Mouse (Mus musculus): ENCODE results near the gene Ttll8. TPM values are rescaled to one million over a fixed set of nuclear protein-coding genes. Genes with fewer than 3 reads are reported as not detected.

Ttll8 gene
- polyA plus RNA-seq, 1 experiment from 2014 or later = 0.11 TPM

DNA sequence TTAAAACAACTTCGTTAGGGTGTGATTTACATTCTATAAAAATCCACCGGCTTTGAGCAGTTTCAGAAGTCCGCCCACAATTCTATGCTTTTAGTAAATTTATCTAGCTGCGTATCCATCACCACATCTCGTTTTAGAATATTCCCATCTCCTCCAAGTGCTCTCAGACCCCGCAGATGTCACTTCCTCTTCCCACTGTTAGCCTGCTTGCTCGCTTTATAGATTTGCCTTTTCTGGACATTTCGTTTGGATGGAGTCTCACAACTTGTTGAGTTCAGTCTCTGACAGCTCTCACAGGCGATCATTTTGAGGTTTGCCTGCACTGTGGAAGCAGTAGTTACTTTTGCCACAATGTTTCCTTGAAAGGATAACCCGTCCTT, 77.2 kb downstream of the Ttll8 start:
- H3K9ac ChIP-seq (replicated peaks; ENCODE audit: low read depth, low read length) = no peak overlapping the region
- 88% methylated on average over 10 of the region's 10 CpGs for WGBS
- ATAC-seq (ENCODE audit: low read depth) = no peak

DNA sequence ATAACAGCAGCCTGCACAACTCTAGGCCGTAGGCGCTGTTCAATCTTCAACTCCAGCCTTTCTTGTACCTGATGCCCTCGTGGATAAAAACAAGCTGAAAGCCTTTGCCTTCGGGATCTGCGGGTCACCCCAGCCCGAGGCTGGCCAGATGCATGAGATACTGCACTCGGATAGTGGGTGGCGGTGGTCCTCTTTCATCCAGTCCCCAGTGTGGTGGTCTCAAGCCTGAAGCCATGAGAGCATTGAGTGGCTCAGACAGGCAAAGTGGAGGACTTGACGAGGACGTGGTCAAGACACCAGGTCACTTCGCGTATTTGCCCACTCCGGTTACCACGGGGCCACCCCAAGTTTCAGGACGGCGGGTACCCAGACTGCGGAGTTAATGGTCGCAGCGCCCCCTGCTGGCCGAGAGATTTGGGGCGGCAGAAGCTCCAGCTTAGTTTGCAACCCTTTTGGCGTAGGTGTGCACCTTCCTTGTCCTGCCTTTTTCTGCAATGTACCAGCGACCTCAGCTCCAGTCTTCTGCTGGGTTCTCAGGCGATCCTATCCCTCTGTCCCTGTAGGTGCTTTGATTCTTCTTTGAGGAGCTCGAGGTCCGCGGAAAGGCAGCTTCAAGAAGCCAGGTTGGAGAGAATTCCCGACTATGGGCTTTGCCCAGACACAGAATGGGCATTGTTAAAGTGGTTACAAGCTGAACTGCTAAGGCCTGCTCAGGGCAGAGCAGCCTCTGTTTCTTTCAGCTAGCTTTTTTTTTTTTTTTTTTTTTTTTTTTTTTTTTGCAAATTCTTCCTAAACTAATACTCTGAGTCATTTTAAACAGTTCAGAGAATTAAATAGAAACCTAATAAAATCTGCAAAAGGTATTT, 77.8 kb downstream of the Ttll8 start:
- Histone ChIP-seq H3K4me3 (ENCODE audit: low read depth, low read length) (no peak overlapping the region), H3K9me3 (ENCODE audit: control insufficient read depth, low read length) (no peaks in the 10 kb centered on the region), H3K4me2 (ENCODE audit: low read depth, low read length) (no peak overlapping the region), H3K9ac (replicated peaks; ENCODE audit: low read depth, low read length) (no peak overlapping the region), H3K36me3 (ENCODE audit: control insufficient read depth, insufficient read depth, low read length) (no peaks in the 10 kb centered on the region), H3K27ac (ENCODE audit: low read depth, low read length) (no peak overlapping the region), H3K27me3 (ENCODE audit: control insufficient read depth, insufficient read depth, low read length) (no peaks in the 10 kb centered on the region), H3K4me1 (ENCODE audit: control insufficient read depth, insufficient read depth, low read length) (no peaks in the 10 kb centered on the region)
- ATAC-seq (ENCODE audit: low read depth) = 0 out of 2 replicates have a peak, but pooled peaks have one; percentile 28
- 11% methylated on average over 28 of the region's 28 CpGs for WGBS

More for the DNA sequence above, 77.2 kb downstream of the Ttll8 start:
- Histone ChIP-seq H3K36me3 (ENCODE audit: control insufficient read depth, insufficient read depth, low read length) (no peaks in the 10 kb centered on the region), H3K27me3 (ENCODE audit: control insufficient read depth, insufficient read depth, low read length) (no peaks in the 10 kb centered on the region), H3K4me1 (ENCODE audit: control insufficient read depth, insufficient read depth, low read length) (no peaks in the 10 kb centered on the region), H3K9me3 (ENCODE audit: control insufficient read depth, low read length) (no peaks in the 10 kb centered on the region), H3K4me2 (ENCODE audit: low read depth, low read length) (no peak overlapping the region), H3K27ac (ENCODE audit: low read depth, low read length) (no peak overlapping the region), H3K4me3 (ENCODE audit: low read depth, low read length) (no peak overlapping the region)

DNA sequence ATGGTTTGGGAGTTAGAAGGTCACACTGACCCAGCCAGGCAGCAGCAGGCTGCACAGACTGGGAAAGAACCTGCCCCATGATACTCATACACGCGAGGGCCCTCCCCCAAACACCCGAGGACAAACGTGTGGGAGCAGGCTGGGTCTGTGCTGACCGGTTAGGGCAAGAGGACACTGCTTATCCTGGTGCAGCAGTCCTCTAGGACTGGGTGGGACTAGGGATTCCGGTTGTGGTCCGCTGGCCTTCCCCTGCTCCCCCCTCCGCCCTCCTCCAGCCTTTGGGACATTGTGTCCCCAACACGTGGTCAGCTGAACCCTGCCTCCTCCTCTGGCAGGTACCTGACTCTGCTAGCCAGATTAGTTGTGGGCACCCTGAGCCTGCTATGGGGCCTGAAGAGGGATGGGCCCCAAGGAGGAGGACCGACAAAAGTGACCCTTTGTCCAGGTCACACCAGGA, 78.6 kb downstream of the Ttll8 start:
- Histone ChIP-seq H3K4me3 (ENCODE audit: low read depth, low read length) (no peak overlapping the region), H3K9me3 (ENCODE audit: control insufficient read depth, low read length) (no peaks in the 10 kb centered on the region), H3K36me3 (ENCODE audit: control insufficient read depth, insufficient read depth, low read length) (no peaks in the 10 kb centered on the region), H3K27ac (ENCODE audit: low read depth, low read length) (no peak overlapping the region), H3K27me3 (ENCODE audit: control insufficient read depth, insufficient read depth, low read length) (no peaks in the 10 kb centered on the region), H3K9ac (replicated peaks; ENCODE audit: low read depth, low read length) (no peak overlapping the region), H3K4me1 (ENCODE audit: control insufficient read depth, insufficient read depth, low read length) (no peaks in the 10 kb centered on the region), H3K4me2 (ENCODE audit: low read depth, low read length) (no peak overlapping the region)
- ATAC-seq (ENCODE audit: low read depth) = no peak; the same call in 1 of the 2 replicates
- WGBS = 43% methylated on average over 10 of the region's 10 CpGs

DNA sequence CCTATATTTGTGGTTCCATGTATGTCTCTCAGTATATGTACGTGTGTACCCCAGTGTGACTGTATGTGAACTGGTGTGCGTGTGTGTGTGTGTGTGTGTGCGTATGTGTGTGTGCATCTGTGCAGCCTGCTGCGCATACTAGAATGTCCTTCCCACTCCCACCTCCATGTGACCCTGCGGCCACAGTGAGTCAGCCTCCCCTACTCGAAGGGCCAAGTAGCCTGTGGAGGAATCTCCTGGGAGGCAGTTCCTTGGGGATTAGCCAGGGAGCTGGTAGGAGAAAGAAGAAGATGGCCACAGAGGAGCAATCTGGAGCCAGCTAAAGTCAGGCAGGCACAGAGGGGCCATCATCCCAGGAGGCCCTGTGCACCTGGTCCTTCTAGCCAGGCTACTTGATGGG, 79.7 kb downstream of the Ttll8 start:
- Histone ChIP-seq H3K27ac (ENCODE audit: low read depth, low read length) (no peak overlapping the region), H3K9me3 (ENCODE audit: control insufficient read depth, low read length) (no peaks in the 10 kb centered on the region), H3K4me1 (ENCODE audit: control insufficient read depth, insufficient read depth, low read length) (no peaks in the 10 kb centered on the region), H3K9ac (replicated peaks; ENCODE audit: low read depth, low read length) (no peak overlapping the region), H3K4me3 (ENCODE audit: low read depth, low read length) (no peak overlapping the region), H3K27me3 (ENCODE audit: control insufficient read depth, insufficient read depth, low read length) (no peaks in the 10 kb centered on the region), H3K36me3 (ENCODE audit: control insufficient read depth, insufficient read depth, low read length) (no peaks in the 10 kb centered on the region), H3K4me2 (ENCODE audit: low read depth, low read length) (no peak overlapping the region)
- 97% methylated on average over 6 of the region's 6 CpGs for WGBS
- no peak for ATAC-seq (ENCODE audit: low read depth)

DNA sequence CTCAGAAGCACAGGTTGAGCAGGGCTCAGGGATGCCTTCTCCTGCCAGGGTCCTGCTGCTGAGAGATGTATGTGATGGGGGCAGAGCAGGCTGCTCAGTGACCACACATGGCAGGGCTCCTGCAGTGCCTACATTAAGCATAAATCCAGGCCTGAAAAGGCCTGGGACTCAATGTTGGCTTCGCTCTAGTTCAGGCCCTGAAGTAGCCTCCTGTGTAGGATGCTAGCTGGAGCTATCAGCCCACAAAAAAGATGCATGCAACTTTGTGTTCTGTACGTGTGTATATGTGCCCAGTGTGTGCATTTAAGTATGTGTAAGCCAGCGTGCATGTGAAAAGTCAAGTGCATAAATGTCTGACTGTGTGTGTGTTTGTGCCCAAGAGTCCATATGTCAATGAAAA, 80.2 kb downstream of the Ttll8 start:
- Histone ChIP-seq H3K27ac (ENCODE audit: low read depth, low read length) (no peak overlapping the region), H3K27me3 (ENCODE audit: control insufficient read depth, insufficient read depth, low read length) (no peaks in the 10 kb centered on the region), H3K36me3 (ENCODE audit: control insufficient read depth, insufficient read depth, low read length) (no peaks in the 10 kb centered on the region), H3K9ac (replicated peaks; ENCODE audit: low read depth, low read length) (no peak overlapping the region), H3K4me2 (ENCODE audit: low read depth, low read length) (no peak overlapping the region), H3K4me1 (ENCODE audit: control insufficient read depth, insufficient read depth, low read length) (no peaks in the 10 kb centered on the region), H3K4me3 (ENCODE audit: low read depth, low read length) (no peak overlapping the region), H3K9me3 (ENCODE audit: control insufficient read depth, low read length) (no peaks in the 10 kb centered on the region)
- WGBS = 90% methylated on average over 3 of the region's 3 CpGs
- ATAC-seq (ENCODE audit: low read depth) = no peak

DNA sequence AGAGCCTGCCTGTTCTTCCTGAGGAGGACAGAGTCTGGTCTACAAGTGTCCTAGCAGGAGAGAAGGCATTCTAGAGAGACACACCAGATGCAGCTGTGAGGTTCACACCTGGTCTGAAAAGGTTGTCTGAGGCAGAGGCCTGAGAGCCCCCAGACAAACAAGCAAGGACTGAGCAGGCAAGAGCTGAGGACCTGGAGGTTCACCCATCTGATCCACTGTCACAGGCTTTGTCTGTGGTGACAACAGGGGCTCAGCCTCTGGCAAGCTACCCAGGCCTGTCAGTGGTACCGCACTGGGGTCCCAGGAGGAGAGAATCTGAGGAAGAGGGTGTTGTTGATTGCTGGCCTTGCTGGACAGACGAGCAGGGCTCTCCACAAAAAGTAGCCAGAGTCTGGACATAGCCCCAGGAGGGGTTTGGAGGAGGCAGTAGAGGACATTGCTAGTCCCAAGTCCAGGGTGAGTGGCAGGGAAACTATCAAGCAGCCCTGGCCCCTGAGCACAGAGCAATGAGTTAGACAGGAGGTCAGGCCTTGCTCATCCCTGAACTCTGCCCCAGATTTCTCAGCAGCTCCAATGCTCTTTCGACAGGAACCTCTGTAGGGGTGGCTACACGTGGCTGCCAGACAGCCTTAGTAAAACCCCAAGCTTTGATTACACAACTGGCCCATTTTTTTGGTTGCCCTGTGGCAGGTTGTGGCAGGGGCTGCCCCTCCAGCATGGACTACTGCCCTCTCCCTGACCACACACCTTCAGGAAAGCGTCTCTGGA, 83.6 kb downstream of the Ttll8 start:
- H3K9ac ChIP-seq (replicated peaks; ENCODE audit: low read depth, low read length) = no peak overlapping the region
- no peak for ATAC-seq (ENCODE audit: low read depth)
- no peak overlapping the region for H3K4me2 ChIP-seq (ENCODE audit: low read depth, low read length)
- no peak overlapping the region for H3K27ac ChIP-seq (ENCODE audit: low read depth, low read length)
- WGBS = 70% methylated on average over 5 of the region's 5 CpGs
- no peaks in the 10 kb centered on the region for H3K9me3 ChIP-seq (ENCODE audit: control insufficient read depth, low read length)
- no peaks in the 10 kb centered on the region for H3K4me1 ChIP-seq (ENCODE audit: control insufficient read depth, insufficient read depth, low read length)
- H3K36me3 ChIP-seq (ENCODE audit: control insufficient read depth, insufficient read depth, low read length) = no peaks in the 10 kb centered on the region
- H3K27me3 ChIP-seq (ENCODE audit: control insufficient read depth, insufficient read depth, low read length) = no peaks in the 10 kb centered on the region
- no peak overlapping the region for H3K4me3 ChIP-seq (ENCODE audit: low read depth, low read length)

DNA sequence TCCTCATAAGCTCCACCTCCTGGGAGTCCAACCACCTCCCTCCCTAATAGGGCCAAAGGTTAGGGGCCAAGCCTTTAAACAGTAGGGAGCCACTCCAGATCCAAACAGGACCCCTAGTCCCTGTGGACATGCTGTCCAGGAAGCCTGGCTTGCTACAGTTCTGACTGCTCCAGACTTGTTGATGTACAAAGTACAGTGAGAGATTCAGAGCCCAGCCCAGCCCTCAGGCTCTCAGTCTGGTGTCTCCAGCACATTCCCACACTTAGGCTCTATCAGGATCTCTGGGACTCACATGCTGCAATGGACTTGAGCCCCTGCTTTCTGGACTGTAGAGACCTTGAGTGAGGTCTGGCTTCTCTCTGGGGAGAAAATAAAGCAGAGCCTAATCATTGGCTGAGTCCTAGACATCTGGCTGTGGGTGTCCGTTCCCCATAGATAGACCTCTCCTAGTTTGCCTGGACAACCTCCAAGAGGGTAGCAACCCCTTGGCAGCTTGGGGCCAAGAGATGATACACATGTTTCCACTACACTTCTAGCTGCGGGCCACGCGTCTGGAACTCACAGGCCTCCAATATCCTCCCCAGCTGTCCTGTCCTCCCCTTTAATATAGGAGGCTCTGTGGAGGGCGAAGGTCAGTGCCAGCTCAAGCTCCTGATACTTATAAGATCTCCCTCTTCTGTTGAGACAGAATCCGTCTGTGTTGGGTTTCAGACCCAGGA, 86.0 kb downstream of the Ttll8 start:
- WGBS = 95% methylated on average over 6 of the region's 6 CpGs
- H3K9ac ChIP-seq (replicated peaks; ENCODE audit: low read depth, low read length) = no peak overlapping the region
- H3K4me3 ChIP-seq (ENCODE audit: low read depth, low read length) = no peak overlapping the region
- ATAC-seq (ENCODE audit: low read depth) = no peak
- peaks cover 11% of the 10 kb centered on the region; the same call in 1 of the 2 replicates for H3K36me3 ChIP-seq (ENCODE audit: control insufficient read depth, insufficient read depth, low read length)
- H3K4me1 ChIP-seq (ENCODE audit: control insufficient read depth, insufficient read depth, low read length) = peaks cover 14% of the 10 kb centered on the region
- no peak overlapping the region for H3K4me2 ChIP-seq (ENCODE audit: low read depth, low read length)
- no peak overlapping the region for H3K27ac ChIP-seq (ENCODE audit: low read depth, low read length)
- no peaks in the 10 kb centered on the region for H3K27me3 ChIP-seq (ENCODE audit: control insufficient read depth, insufficient read depth, low read length)
- H3K9me3 ChIP-seq (ENCODE audit: control insufficient read depth, low read length) = no peaks in the 10 kb centered on the region

DNA sequence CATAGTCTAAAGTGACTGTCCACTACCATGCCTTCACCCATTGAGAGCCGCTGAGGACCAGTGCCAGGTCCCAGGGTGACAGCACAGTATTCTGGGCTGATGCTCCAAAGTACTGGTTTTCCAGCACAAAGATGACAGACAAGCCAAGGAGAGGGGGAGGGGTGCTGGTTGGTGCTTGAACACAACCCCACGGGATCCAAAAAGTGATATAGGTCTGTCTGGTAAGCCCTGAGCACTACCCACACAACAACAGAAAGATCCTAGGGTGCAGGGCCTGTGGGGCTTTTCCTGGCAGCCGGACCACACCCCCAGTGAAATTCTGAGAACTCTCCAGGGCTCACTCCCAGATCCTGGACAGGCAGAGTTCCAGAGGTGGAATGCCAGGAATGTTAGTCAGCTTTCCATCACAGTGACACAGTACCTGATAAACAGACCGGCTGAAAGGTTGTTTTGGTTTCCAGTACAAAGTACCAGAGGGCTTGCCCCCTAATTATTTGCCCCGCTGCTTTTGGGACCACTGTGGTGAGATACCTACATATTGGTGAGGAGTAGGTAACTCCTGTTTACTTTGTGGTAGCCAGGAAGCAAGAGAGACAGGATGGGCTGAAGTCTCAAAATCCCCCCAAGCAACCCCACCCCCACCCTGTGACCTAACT, 86.7 kb downstream of the Ttll8 start:
- no peak for ATAC-seq (ENCODE audit: low read depth)
- Histone ChIP-seq H3K9me3 (ENCODE audit: control insufficient read depth, low read length) (no peaks in the 10 kb centered on the region), H3K4me3 (ENCODE audit: low read depth, low read length) (no peak overlapping the region), H3K9ac (replicated peaks; ENCODE audit: low read depth, low read length) (no peak overlapping the region), H3K36me3 (ENCODE audit: control insufficient read depth, insufficient read depth, low read length) (peaks cover 11% of the 10 kb centered on the region; the same call in 1 of the 2 replicates), H3K4me1 (ENCODE audit: control insufficient read depth, insufficient read depth, low read length) (peaks cover 17% of the 10 kb centered on the region), H3K27ac (ENCODE audit: low read depth, low read length) (no peak overlapping the region), H3K27me3 (ENCODE audit: control insufficient read depth, insufficient read depth, low read length) (no peaks in the 10 kb centered on the region), H3K4me2 (ENCODE audit: low read depth, low read length) (no peak overlapping the region)
- WGBS = 49% methylated on average over 5 of the region's 5 CpGs

Measured in neural tube, embryonic 14.5 days (tissue).